Mouse (Mus musculus): ENCODE measurements around the gene Gm43518. TPM values are rescaled to one million over a fixed set of nuclear protein-coding genes. Genes with fewer than 3 reads are reported as not detected.
A peak's percentile ranks its signal among the peaks of the same experiment; 100 is the strongest.

The Gm43518 gene
- polyA plus RNA-seq, 1 experiment from 2014 or later = 2.7 TPM

DNA sequence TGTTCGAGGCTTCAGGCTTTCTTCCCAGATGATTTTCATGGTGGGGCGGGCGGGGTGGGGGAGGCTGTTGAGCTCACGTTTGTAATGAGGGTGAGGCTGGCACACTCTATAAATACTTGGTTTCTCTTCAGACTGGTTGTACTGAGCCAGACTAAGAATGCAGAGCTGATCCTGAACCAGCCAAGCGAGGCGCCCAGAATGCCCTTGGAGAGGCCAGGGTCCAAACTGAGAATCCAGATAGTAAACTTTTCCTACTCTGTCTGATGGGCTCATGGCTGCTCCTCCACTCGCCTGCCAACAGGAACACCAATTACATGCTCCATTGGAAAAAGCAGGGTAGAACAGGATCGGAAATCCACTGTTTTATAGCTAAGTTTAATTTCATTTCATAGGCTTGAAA lies 42.0 kb downstream of the Gm43518 start:
- H3K36me3 ChIP-seq (ENCODE audit: control insufficient read depth, insufficient read depth, low read length) = no peaks in the 10 kb centered on the region
- WGBS = 69% methylated on average over 8 of the region's 8 CpGs
- H3K9ac ChIP-seq (replicated peaks; ENCODE audit: low read depth, low read length) = no peak overlapping the region
- H3K4me2 ChIP-seq (ENCODE audit: low read depth, low read length) = no peak overlapping the region
- no peaks in the 10 kb centered on the region for H3K27me3 ChIP-seq (ENCODE audit: control insufficient read depth, insufficient read depth, low read length)
- no peak for ATAC-seq (ENCODE audit: low read depth)
- no peaks in the 10 kb centered on the region for H3K4me1 ChIP-seq (ENCODE audit: control insufficient read depth, insufficient read depth, low read length)
- no peaks in the 10 kb centered on the region for H3K9me3 ChIP-seq (ENCODE audit: control insufficient read depth, low read length)
- no peak overlapping the region for H3K27ac ChIP-seq (ENCODE audit: low read depth, low read length)
- H3K4me3 ChIP-seq (ENCODE audit: low read depth, low read length) = no peak overlapping the region

DNA sequence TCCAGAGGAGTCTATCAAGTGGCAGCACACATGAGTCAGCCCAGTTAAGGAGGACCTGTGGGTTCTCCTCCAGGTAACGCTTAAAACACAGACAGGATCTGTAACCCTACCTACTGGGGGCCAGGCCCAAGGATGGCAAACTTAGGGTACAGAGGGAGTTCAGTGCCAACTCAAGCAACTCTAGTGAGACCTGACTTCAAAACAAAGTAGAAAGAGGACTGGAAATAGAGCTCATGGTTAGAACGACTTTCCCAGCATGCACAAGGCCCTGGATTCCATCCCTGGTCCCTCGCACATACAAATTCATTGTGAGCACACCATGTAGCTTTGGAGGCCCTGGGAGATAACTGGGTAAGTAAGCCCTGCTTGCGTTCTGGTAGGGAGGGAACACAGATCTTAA lies 43.4 kb downstream of the Gm43518 start:
- Histone ChIP-seq H3K9me3 (ENCODE audit: control insufficient read depth, low read length) (no peaks in the 10 kb centered on the region), H3K4me1 (ENCODE audit: control insufficient read depth, insufficient read depth, low read length) (peaks cover 4% of the 10 kb centered on the region; the same call in 1 of the 2 replicates), H3K4me3 (ENCODE audit: low read depth, low read length) (no peak overlapping the region), H3K27ac (ENCODE audit: low read depth, low read length) (no peak overlapping the region), H3K27me3 (ENCODE audit: control insufficient read depth, insufficient read depth, low read length) (no peaks in the 10 kb centered on the region), H3K36me3 (ENCODE audit: control insufficient read depth, insufficient read depth, low read length) (no peaks in the 10 kb centered on the region), H3K9ac (replicated peaks; ENCODE audit: low read depth, low read length) (no peak overlapping the region), H3K4me2 (ENCODE audit: low read depth, low read length) (no peak overlapping the region)
- ATAC-seq (ENCODE audit: low read depth) = no peak
- whole genome bisulfite sequencing = 92% methylated on average over 4 of the region's 4 CpGs

DNA sequence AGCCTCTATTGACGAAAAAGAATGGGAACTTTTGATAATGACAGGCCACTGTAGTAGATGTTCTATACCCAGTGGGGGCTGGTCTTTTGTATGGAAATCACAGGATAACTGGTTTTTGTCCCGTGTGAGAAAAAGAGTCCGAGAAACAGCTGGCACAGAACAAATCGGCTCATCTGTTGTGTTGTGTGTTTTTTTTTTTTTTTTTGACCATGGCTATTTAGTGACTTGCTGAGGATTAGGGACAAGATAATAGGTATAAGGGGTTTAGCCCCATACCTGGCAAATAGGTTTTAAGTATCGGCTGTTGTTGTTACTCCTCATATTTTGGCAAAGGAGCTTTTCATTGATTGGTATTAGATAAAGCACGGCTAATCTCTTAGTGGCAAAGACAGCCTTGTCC lies 45.2 kb downstream of the Gm43518 start:
- no peak for ATAC-seq (ENCODE audit: low read depth)
- H3K27me3 ChIP-seq (ENCODE audit: control insufficient read depth, insufficient read depth, low read length) = no peaks in the 10 kb centered on the region
- H3K36me3 ChIP-seq (ENCODE audit: control insufficient read depth, insufficient read depth, low read length) = no peaks in the 10 kb centered on the region
- no peak overlapping the region for H3K4me2 ChIP-seq (ENCODE audit: low read depth, low read length)
- H3K9ac ChIP-seq (replicated peaks; ENCODE audit: low read depth, low read length) = no peak overlapping the region
- no peak overlapping the region for H3K27ac ChIP-seq (ENCODE audit: low read depth, low read length)
- H3K9me3 ChIP-seq (ENCODE audit: control insufficient read depth, low read length) = no peaks in the 10 kb centered on the region
- H3K4me1 ChIP-seq (ENCODE audit: control insufficient read depth, insufficient read depth, low read length) = peaks cover 4% of the 10 kb centered on the region; the same call in 1 of the 2 replicates
- 54% methylated on average over 6 of the region's 6 CpGs for WGBS
- no peak overlapping the region for H3K4me3 ChIP-seq (ENCODE audit: low read depth, low read length)

DNA sequence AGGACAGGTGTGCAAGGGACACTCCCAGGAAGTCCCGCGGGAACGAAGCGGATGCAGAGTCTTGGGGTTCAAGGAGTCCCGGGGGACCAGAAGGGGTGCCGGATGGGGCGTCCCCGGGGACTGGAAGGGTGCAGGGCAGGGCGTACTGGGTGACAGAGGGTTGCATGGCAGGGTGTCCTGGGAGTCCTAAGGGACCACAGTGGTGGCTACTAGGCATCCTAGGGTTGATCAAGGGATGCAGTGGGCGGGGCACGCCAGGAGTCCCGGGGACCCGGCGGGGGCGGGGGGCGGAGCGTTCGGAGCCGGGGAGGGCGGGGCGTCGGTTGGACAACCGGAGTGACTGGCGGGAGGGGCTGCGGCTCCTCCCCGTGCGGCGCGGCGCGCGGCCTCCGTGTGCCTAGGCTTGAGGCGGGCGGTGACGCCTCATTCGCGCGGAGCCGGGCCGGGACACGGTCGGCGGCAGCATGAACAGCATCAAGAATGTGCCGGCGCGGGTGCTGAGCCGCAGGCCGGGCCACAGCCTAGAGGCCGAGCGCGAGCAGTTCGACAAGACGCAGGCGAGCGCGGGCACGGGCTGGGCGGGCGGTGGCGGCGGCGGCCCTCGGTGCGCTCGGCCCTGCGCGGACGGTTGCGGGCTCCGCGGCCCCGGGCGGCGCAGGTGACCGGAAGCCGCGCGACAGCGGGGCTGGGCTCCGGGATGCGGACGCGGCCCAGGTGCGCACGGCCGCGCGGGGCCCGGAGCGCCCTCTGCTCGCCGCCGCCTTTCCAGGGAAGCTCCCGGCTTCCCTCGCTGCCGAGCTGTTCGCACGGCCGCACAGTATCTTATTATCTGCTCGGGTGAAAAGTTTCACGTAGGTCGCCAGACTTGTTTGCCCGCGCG lies 46.3 kb downstream of the Gm43518 start, which contains the start of gene Hip1r:
Gene Hip1r, plus strand, starts transcription at position 330 of the 880 bp plus-strand sequence.
- Histone ChIP-seq H3K4me2 (ENCODE audit: low read depth, low read length) (peak within 1 kb of the TSS; percentile 95), H3K36me3 (ENCODE audit: control insufficient read depth, insufficient read depth, low read length) (no peaks in the 10 kb centered on the region), H3K9ac (replicated peaks; ENCODE audit: low read depth, low read length) (peak within 1 kb of the TSS; percentile 81), H3K27me3 (ENCODE audit: control insufficient read depth, insufficient read depth, low read length) (no peaks in the 10 kb centered on the region), H3K4me3 (ENCODE audit: low read depth, low read length) (peak within 1 kb of the TSS; percentile 69), H3K9me3 (ENCODE audit: control insufficient read depth, low read length) (no peaks in the 10 kb centered on the region), H3K27ac (ENCODE audit: low read depth, low read length) (no peak within 1 kb of the TSS), H3K4me1 (ENCODE audit: control insufficient read depth, insufficient read depth, low read length) (peaks cover 4% of the 10 kb centered on the region; the same call in 1 of the 2 replicates)
- WGBS = 1% methylated on average over 100 of the region's 106 CpGs
- peak; percentile 78 for ATAC-seq (ENCODE audit: low read depth)

DNA sequence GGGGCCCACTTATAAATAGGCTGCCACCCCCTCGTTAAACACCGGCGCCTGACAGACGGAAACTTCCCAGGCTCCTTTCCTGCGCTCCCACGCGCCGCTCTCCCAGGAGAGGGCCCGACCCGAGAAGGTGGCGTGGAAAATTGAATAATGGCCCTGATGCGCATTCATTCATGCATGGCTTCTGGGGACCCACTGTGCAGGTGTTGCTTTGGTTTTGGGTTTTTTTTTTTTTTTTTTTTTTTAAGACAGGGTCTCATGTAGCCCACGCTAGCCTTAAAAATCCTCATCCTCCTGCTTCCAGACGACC lies 46.9 kb downstream of the Gm43518 start:
- no peaks in the 10 kb centered on the region for H3K36me3 ChIP-seq (ENCODE audit: control insufficient read depth, insufficient read depth, low read length)
- ATAC-seq (ENCODE audit: low read depth) = peak; percentile 22; the same call in 1 of the 2 replicates
- WGBS = 0% methylated on average over 14 of the region's 14 CpGs
- H3K4me1 ChIP-seq (ENCODE audit: control insufficient read depth, insufficient read depth, low read length) = peaks cover 4% of the 10 kb centered on the region; the same call in 1 of the 2 replicates
- peak overlapping the region; percentile 69 for H3K4me3 ChIP-seq (ENCODE audit: low read depth, low read length)
- no peaks in the 10 kb centered on the region for H3K27me3 ChIP-seq (ENCODE audit: control insufficient read depth, insufficient read depth, low read length)
- H3K9ac ChIP-seq (replicated peaks; ENCODE audit: low read depth, low read length) = peak overlapping the region; percentile 81
- peak overlapping the region; percentile 95 for H3K4me2 ChIP-seq (ENCODE audit: low read depth, low read length)
- H3K27ac ChIP-seq (ENCODE audit: low read depth, low read length) = no peak overlapping the region
- no peaks in the 10 kb centered on the region for H3K9me3 ChIP-seq (ENCODE audit: control insufficient read depth, low read length)

DNA sequence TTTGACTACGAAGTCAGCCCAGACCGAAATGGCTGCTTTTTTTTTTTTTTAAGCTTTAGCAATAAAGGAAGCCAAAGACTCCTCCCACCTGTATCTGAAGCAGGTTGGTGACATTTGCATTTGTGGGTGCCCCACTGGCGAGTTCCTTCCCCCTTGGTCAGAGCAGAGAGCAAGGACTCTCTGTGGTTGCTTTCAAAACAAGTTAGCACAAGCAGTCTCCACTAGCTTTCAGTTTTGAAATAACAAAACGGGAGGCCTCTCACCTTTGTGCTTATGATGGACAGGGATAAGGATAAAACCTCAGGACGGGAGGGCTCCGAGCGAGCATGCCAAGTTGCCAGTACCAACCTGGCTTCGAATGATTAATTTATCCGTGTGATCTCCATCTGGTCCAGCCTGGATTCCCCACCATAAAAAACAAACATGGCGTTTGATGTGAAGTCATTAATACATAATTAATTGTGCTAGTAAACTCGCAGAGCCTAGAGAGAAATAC lies 47.4 kb downstream of the Gm43518 start:
- Histone ChIP-seq H3K27me3 (ENCODE audit: control insufficient read depth, insufficient read depth, low read length) (no peaks in the 10 kb centered on the region), H3K27ac (ENCODE audit: low read depth, low read length) (no peak overlapping the region), H3K4me3 (ENCODE audit: low read depth, low read length) (peak overlapping the region; percentile 69), H3K36me3 (ENCODE audit: control insufficient read depth, insufficient read depth, low read length) (no peaks in the 10 kb centered on the region), H3K4me2 (ENCODE audit: low read depth, low read length) (peak overlapping the region; percentile 95), H3K9me3 (ENCODE audit: control insufficient read depth, low read length) (no peaks in the 10 kb centered on the region), H3K4me1 (ENCODE audit: control insufficient read depth, insufficient read depth, low read length) (peaks cover 4% of the 10 kb centered on the region; the same call in 1 of the 2 replicates), H3K9ac (replicated peaks; ENCODE audit: low read depth, low read length) (no peak overlapping the region)
- WGBS = 18% methylated on average over 11 of the region's 11 CpGs
- ATAC-seq (ENCODE audit: low read depth) = no peak

DNA sequence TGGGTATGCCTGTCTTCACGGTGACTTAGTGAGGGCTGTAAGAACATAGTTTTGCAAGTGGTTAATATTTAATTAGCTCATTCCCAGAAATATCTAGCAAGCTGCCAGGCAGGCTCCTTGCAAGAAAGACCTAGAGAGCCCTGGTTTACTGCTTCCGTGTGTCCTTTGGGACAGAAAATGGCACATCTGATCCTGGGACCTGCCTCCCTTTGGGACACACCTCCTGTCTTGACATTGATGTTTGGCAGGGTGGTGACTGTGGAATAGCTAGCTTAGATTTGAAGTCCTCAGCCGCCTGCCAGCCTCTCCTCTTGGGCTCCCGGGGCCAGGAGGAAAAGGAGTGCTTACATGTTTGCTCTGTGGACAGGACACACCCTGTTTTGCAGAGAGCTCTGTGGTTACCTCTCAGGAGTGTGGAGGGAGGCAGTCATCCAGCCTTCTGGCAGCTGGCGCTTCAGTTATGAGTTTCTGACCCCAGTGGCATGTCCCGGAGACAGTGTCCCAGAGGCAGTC lies 48.5 kb downstream of the Gm43518 start:
- 74% methylated on average over 6 of the region's 6 CpGs for WGBS
- no peak overlapping the region for H3K4me3 ChIP-seq (ENCODE audit: low read depth, low read length)
- no peak for ATAC-seq (ENCODE audit: low read depth)
- no peak overlapping the region for H3K9ac ChIP-seq (replicated peaks; ENCODE audit: low read depth, low read length)
- H3K27me3 ChIP-seq (ENCODE audit: control insufficient read depth, insufficient read depth, low read length) = no peaks in the 10 kb centered on the region
- H3K4me1 ChIP-seq (ENCODE audit: control insufficient read depth, insufficient read depth, low read length) = peaks cover 4% of the 10 kb centered on the region; the same call in 1 of the 2 replicates
- H3K4me2 ChIP-seq (ENCODE audit: low read depth, low read length) = no peak overlapping the region
- H3K9me3 ChIP-seq (ENCODE audit: control insufficient read depth, low read length) = no peaks in the 10 kb centered on the region
- no peak overlapping the region for H3K27ac ChIP-seq (ENCODE audit: low read depth, low read length)
- no peaks in the 10 kb centered on the region for H3K36me3 ChIP-seq (ENCODE audit: control insufficient read depth, insufficient read depth, low read length)

DNA sequence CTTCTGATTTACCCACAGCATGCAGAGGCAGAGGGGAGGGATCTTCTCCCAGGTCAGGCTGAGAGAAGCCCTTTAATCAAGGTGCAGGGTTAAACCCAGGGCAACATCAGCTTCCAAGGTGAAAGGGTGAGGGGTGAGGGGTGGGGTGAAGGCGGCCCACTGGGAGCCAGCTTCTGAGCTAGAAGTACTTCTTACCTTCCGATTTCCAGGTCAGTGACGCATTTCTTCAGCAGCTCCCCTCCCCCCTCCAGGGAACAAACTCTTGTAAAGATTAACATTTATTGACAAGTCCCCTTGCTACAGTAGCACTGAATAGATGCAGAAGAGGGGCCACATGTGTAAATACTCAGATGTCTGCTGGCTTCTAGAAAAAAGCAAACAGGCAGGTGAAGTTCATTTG lies 50.0 kb downstream of the Gm43518 start:
- H3K27me3 ChIP-seq (ENCODE audit: control insufficient read depth, insufficient read depth, low read length) = no peaks in the 10 kb centered on the region
- no peaks in the 10 kb centered on the region for H3K36me3 ChIP-seq (ENCODE audit: control insufficient read depth, insufficient read depth, low read length)
- no peak overlapping the region for H3K9ac ChIP-seq (replicated peaks; ENCODE audit: low read depth, low read length)
- no peaks in the 10 kb centered on the region for H3K9me3 ChIP-seq (ENCODE audit: control insufficient read depth, low read length)
- ATAC-seq (ENCODE audit: low read depth) = no peak
- WGBS = 42% methylated on average over 3 of the region's 3 CpGs
- H3K4me2 ChIP-seq (ENCODE audit: low read depth, low read length) = no peak overlapping the region
- H3K4me3 ChIP-seq (ENCODE audit: low read depth, low read length) = no peak overlapping the region
- H3K27ac ChIP-seq (ENCODE audit: low read depth, low read length) = no peak overlapping the region
- peaks cover 4% of the 10 kb centered on the region; the same call in 1 of the 2 replicates for H3K4me1 ChIP-seq (ENCODE audit: control insufficient read depth, insufficient read depth, low read length)

DNA sequence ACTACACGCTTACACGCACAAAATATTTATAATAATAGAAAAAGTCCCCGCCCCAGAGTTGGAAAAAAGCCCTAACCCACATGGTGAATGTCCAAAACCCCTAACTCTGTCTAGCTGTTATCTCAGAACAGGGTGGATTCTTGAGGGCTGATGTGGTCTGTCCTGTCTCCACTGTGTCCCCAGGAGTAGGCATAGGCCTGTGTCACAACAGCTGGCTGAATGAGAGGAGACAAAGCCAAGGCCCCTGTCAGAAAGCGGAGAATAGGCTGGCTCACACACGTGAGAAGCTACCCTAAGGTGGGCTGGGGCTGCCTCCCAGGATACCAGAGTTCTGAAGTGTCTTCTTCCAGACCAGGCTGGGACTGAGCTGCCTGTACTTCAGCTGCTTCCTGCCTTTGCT lies 50.9 kb downstream of the Gm43518 start:
- ATAC-seq (ENCODE audit: low read depth) = no peak
- 80% methylated on average over 5 of the region's 5 CpGs for WGBS
- H3K27ac ChIP-seq (ENCODE audit: low read depth, low read length) = no peak overlapping the region

More for the DNA sequence above, 50.9 kb downstream of the Gm43518 start:
- no peaks in the 10 kb centered on the region for H3K9me3 ChIP-seq (ENCODE audit: control insufficient read depth, low read length)
- no peaks in the 10 kb centered on the region for H3K27me3 ChIP-seq (ENCODE audit: control insufficient read depth, insufficient read depth, low read length)
- H3K4me3 ChIP-seq (ENCODE audit: low read depth, low read length) = no peak overlapping the region
- H3K9ac ChIP-seq (replicated peaks; ENCODE audit: low read depth, low read length) = no peak overlapping the region
- H3K4me2 ChIP-seq (ENCODE audit: low read depth, low read length) = no peak overlapping the region
- H3K4me1 ChIP-seq (ENCODE audit: control insufficient read depth, insufficient read depth, low read length) = peaks cover 4% of the 10 kb centered on the region; the same call in 1 of the 2 replicates
- H3K36me3 ChIP-seq (ENCODE audit: control insufficient read depth, insufficient read depth, low read length) = no peaks in the 10 kb centered on the region

Data from neural tube, embryonic 14.5 days (tissue).